Mouse (Mus musculus) MEL (cell line): ENCODE data around the gene Dgcr6.

Experiments
- CHD1 ChIP-seq: IDR thresholded peaks from 2 replicates; pipeline ENCODE4 v1.6.1; 2012; ENCODE audit warnings: low read depth, mild to moderate bottlenecking, inconsistent platforms, low read length, improper control_type of control experiment
- SIN3A ChIP-seq: IDR thresholded peaks from 2 replicates; pipeline ENCODE4 v1.6.1; 2012; ENCODE audit warnings: low read length, improper control_type of control experiment, inconsistent platforms

- TF ChIP-seq CHD1 (no peak), SIN3A (no peak)
Observed at GRCm38 (mm10) chr16:18027371-18027770, 25.3 kb upstream of the Dgcr6 start.
